Mouse (Mus musculus) hindbrain, embryonic 11.5 days (tissue): ENCODE data around the gene Ccdc73. TPM values are rescaled to one million over a fixed set of nuclear protein-coding genes. Genes with fewer than 3 reads are reported as not detected.
A peak's percentile ranks its signal among the peaks of the same experiment; 100 is the strongest.

ENCODE experiments used
- ATAC-seq: fragments of 200-750 bp; cut with Nextera tagmentation; 2 replicates; pipeline ENCODE4 v1.8.0; 2017; ENCODE audit warnings: mild to moderate bottlenecking, moderate TSS enrichment, moderate library complexity; ENCODE audit not compliant: low FRiP score
- DNase-seq: peaks from one replicate; pipeline ENCODE4 v3.0.0-alpha.2; 2015; ENCODE audit warnings: low spot score
- H3K27ac ChIP-seq: fragments of 300-500 bp; sonication (generic); 2 replicates; pipeline ENCODE4 v1.5.1; 2014; ENCODE audit warnings: mild to moderate bottlenecking, low read depth, low read length
- H3K27me3 ChIP-seq: fragments of 300-500 bp; sonication (generic); 2 replicates; pipeline ENCODE4 v1.6.1; 2014; ENCODE audit warnings: mild to moderate bottlenecking, low read length, moderate library complexity, mixed read lengths; ENCODE audit not compliant: control insufficient read depth, insufficient read depth
- H3K36me3 ChIP-seq: fragments of 300-500 bp; sonication (generic); 2 replicates; pipeline ENCODE4 v1.6.1; 2014; ENCODE audit warnings: mild to moderate bottlenecking, low read length, moderate library complexity, mixed read lengths; ENCODE audit not compliant: control insufficient read depth, insufficient read depth
- H3K4me1 ChIP-seq: fragments of 300-500 bp; sonication (generic); replicated peaks from 2 replicates; pipeline ENCODE4 v1.6.1; 2014; ENCODE audit warnings: low read length, mixed read lengths; ENCODE audit not compliant: control insufficient read depth, insufficient read depth
- H3K4me2 ChIP-seq: fragments of 300-500 bp; sonication (generic); replicated peaks from 2 replicates; pipeline ENCODE4 v1.6.1; 2014; ENCODE audit warnings: mild to moderate bottlenecking, low read depth, low read length
- H3K4me3 ChIP-seq: fragments of 300-500 bp; sonication (generic); 2 replicates; pipeline ENCODE4 v1.5.1; 2014; ENCODE audit warnings: low read depth, low read length
- H3K9ac ChIP-seq: fragments of 300-500 bp; sonication (generic); 2 replicates; pipeline ENCODE4 v1.6.1; 2014; ENCODE audit warnings: low read depth, low read length
- H3K9me3 ChIP-seq: fragments of 300-500 bp; sonication (generic); 2 replicates; pipeline ENCODE4 v1.6.1; 2016; ENCODE audit warnings: low read length; ENCODE audit not compliant: control insufficient read depth
- WGBS: fragments of 180-500 bp; shearing (Covaris S2); extraction: QIAGEN DNeasy Blood & Tissue Kit; methylation state at CpG from one replicate; pipeline ENCODE4 v1.1.7; 2014; 5-methylcytosine and 5-hydroxymethylcytosine counted together
- polyA plus RNA-seq: library from polyadenylated mRNA; unstranded; fragments of >200 nt; fragmentation: Nextera tagmentation; extraction: Ambion mirVana; gene quantifications from 2 replicates; pipeline ENCODE4 v1.2.1, GENCODE M21; 2014

Ccdc73 gene
- polyA plus RNA-seq, 1 experiment from 2014 or later, result 5.8 TPM

GRCm38 (mm10) chr2:104899975-104900374 lies 32.4 kb downstream of the Ccdc73 start:
- H3K36me3 ChIP-seq, result no peaks in the 10 kb centered on the region
- 94% methylated on average over 2 of the region's 2 CpGs for WGBS

GRCm38 (mm10) chr2:104915709-104916108 lies 48.1 kb downstream of the Ccdc73 start:
- H3K27ac ChIP-seq, result no peak overlapping the region
- DNase-seq (no peak), ATAC-seq (no peak)
- H3K4me2 ChIP-seq, result no peak overlapping the region
- H3K9me3 ChIP-seq, result no peaks in the 10 kb centered on the region
- H3K4me3 ChIP-seq, result no peak overlapping the region
- no peaks in the 10 kb centered on the region for H3K27me3 ChIP-seq
- no peaks in the 10 kb centered on the region for H3K4me1 ChIP-seq
- WGBS, result 84% methylated on average over 3 of the region's 3 CpGs
- H3K36me3 ChIP-seq, result no peaks in the 10 kb centered on the region
- no peak overlapping the region for H3K9ac ChIP-seq

More at GRCm38 (mm10) chr2:104899975-104900374, 32.4 kb downstream of the Ccdc73 start:
- Histone ChIP-seq H3K4me1 (no peaks in the 10 kb centered on the region), H3K4me2 (no peak overlapping the region), H3K9me3 (no peaks in the 10 kb centered on the region), H3K27me3 (no peaks in the 10 kb centered on the region), H3K4me3 (no peak overlapping the region), H3K9ac (no peak overlapping the region), H3K27ac (no peak overlapping the region)
- ATAC-seq (no peak), DNase-seq (no peak)

- WGBS, result 83% methylated on average over 1 of the region's 1 CpGs
- no peaks in the 10 kb centered on the region for H3K36me3 ChIP-seq
- H3K9ac ChIP-seq, result no peak overlapping the region
- H3K4me2 ChIP-seq, result no peak overlapping the region
- ATAC-seq, result no peak
- H3K27me3 ChIP-seq, result no peaks in the 10 kb centered on the region
- no peak overlapping the region for H3K4me3 ChIP-seq
- no peak overlapping the region for H3K27ac ChIP-seq
- H3K9me3 ChIP-seq, result no peaks in the 10 kb centered on the region
- H3K4me1 ChIP-seq, result no peaks in the 10 kb centered on the region
- DNase-seq, result no peak
Measured at GRCm38 (mm10) chr2:104964492-104964891, 96.9 kb downstream of the Ccdc73 start.

- no peaks in the 10 kb centered on the region for H3K36me3 ChIP-seq
- ATAC-seq (no peak), DNase-seq (no peak)
- H3K27ac ChIP-seq, result no peak overlapping the region
- no peak overlapping the region for H3K4me2 ChIP-seq
- 6% methylated on average over 2 of the region's 2 CpGs for WGBS
- H3K4me3 ChIP-seq, result no peak overlapping the region
- no peaks in the 10 kb centered on the region for H3K4me1 ChIP-seq
- H3K27me3 ChIP-seq, result no peaks in the 10 kb centered on the region
- H3K9ac ChIP-seq, result no peak overlapping the region
- no peaks in the 10 kb centered on the region for H3K9me3 ChIP-seq
Measured at GRCm38 (mm10) chr2:104981712-104982111, 114.1 kb downstream of the Ccdc73 start.

GRCm38 (mm10) chr2:104985796-104986195 lies 118.2 kb downstream of the Ccdc73 start:
- H3K27ac ChIP-seq, result no peak overlapping the region
- ATAC-seq (no peak), DNase-seq (no peak)
- H3K4me2 ChIP-seq, result no peak overlapping the region
- H3K4me1 ChIP-seq, result no peaks in the 10 kb centered on the region
- no peak overlapping the region for H3K4me3 ChIP-seq
- no peak overlapping the region for H3K9ac ChIP-seq
- no peaks in the 10 kb centered on the region for H3K36me3 ChIP-seq
- H3K27me3 ChIP-seq, result no peaks in the 10 kb centered on the region
- 70% methylated on average over 3 of the region's 3 CpGs for WGBS
- H3K9me3 ChIP-seq, result no peaks in the 10 kb centered on the region

- Histone ChIP-seq H3K4me1 (no peaks in the 10 kb centered on the region), H3K4me3 (no peak overlapping the region), H3K27ac (no peak overlapping the region), H3K9me3 (no peaks in the 10 kb centered on the region), H3K4me2 (no peak overlapping the region), H3K27me3 (no peaks in the 10 kb centered on the region), H3K9ac (no peak overlapping the region), H3K36me3 (no peaks in the 10 kb centered on the region)
- 86% methylated on average over 1 of the region's 1 CpGs for WGBS
- ATAC-seq (no peak), DNase-seq (no peak)
Measured at GRCm38 (mm10) chr2:104988974-104989373, 121.4 kb downstream of the Ccdc73 start.

GRCm38 (mm10) chr2:104994436-104994835 lies 126.8 kb downstream of the Ccdc73 start:
- WGBS, result 72% methylated on average over 2 of the region's 2 CpGs
- ATAC-seq, result no peak

GRCm38 (mm10) chr2:104996201-104996600 lies 128.6 kb downstream of the Ccdc73 start:
- Histone ChIP-seq H3K4me2 (no peak overlapping the region), H3K27ac (no peak overlapping the region), H3K9ac (no peak overlapping the region), H3K9me3 (no peaks in the 10 kb centered on the region), H3K4me3 (no peak overlapping the region), H3K4me1 (no peaks in the 10 kb centered on the region), H3K27me3 (no peaks in the 10 kb centered on the region), H3K36me3 (no peaks in the 10 kb centered on the region)
- DNase-seq (no peak), ATAC-seq (no peak)
- WGBS, result 93% methylated on average over 3 of the region's 3 CpGs

More at GRCm38 (mm10) chr2:104994436-104994835, 126.8 kb downstream of the Ccdc73 start:
- H3K36me3 ChIP-seq, result no peaks in the 10 kb centered on the region
- H3K9ac ChIP-seq, result no peak overlapping the region
- H3K9me3 ChIP-seq, result no peaks in the 10 kb centered on the region
- no peak overlapping the region for H3K4me3 ChIP-seq
- DNase-seq, result peak; percentile 13
- H3K27ac ChIP-seq, result no peak overlapping the region
- no peaks in the 10 kb centered on the region for H3K4me1 ChIP-seq
- H3K4me2 ChIP-seq, result no peak overlapping the region
- H3K27me3 ChIP-seq, result no peaks in the 10 kb centered on the region

GRCm38 (mm10) chr2:105007236-105007635 lies 139.6 kb downstream of the Ccdc73 start:
- Histone ChIP-seq H3K4me2 (no peak overlapping the region), H3K27ac (no peak overlapping the region), H3K9ac (no peak overlapping the region), H3K27me3 (no peaks in the 10 kb centered on the region), H3K36me3 (0 out of 2 replicates have a peak, but pooled peaks cover 3% of the 10 kb centered on the region), H3K4me1 (no peaks in the 10 kb centered on the region), H3K9me3 (no peaks in the 10 kb centered on the region), H3K4me3 (no peak overlapping the region)
- DNase-seq (no peak), ATAC-seq (no peak)
